Comparison of ENCODE assay signal across 28 mouse cellular contexts in genomic region chr2:25600037-25600436, GRCm38 (mm10). TPM values are rescaled to one million over a fixed set of nuclear protein-coding genes. Genes with fewer than 3 reads are reported as not detected.
"Had no signal": no experiment of that assay in that cellular context is flagged by ENCODE, and none has a peak within 500 bp of the region (broad histone marks: within the 10 kb centered on the region; RNA-seq: fewer than 3 reads in every experiment).

No protein-coding gene starts in this region.

- H3K9ac ChIP-seq: kidney, embryonic 15.5 days; limb, embryonic 12.5 days; limb, embryonic 15.5 days; lung, embryonic 15.5 days; neural tube, embryonic 12.5 days; neural tube, embryonic 15.5 days; stomach, embryonic 15.5 days had no signal

- ATAC-seq: hindbrain, embryonic 16.5 days; intestine, embryonic 16.5 days had no signal

- DNase-seq: kidney, adult 8-10 months; kidney, postnatal 14 days; kidney, postnatal 4 days; left cerebral cortex, postnatal 4 days; lung, postnatal 10 days; lung, postnatal 36 days; midbrain, embryonic 14.5 days; right cerebral cortex, adult 18-20 months; right cerebral cortex, postnatal 14 days; right cerebral cortex, postnatal 4 days; spleen, adult 18-20 months; thymus, postnatal 25 days had no signal

- H3K27ac ChIP-seq: kidney, embryonic 15.5 days; limb, embryonic 12.5 days; limb, embryonic 15.5 days; lung, embryonic 15.5 days; neural tube, embryonic 12.5 days; neural tube, embryonic 15.5 days; stomach, embryonic 15.5 days had no signal

- H3K9me3 ChIP-seq: kidney, embryonic 15.5 days; limb, embryonic 12.5 days; limb, embryonic 15.5 days; lung, embryonic 15.5 days; neural tube, embryonic 12.5 days; neural tube, embryonic 15.5 days; stomach, embryonic 15.5 days had no signal

- H3K4me1 ChIP-seq: kidney, embryonic 15.5 days; limb, embryonic 12.5 days; limb, embryonic 15.5 days; lung, embryonic 15.5 days; neural tube, embryonic 12.5 days; neural tube, embryonic 15.5 days; stomach, embryonic 15.5 days had no signal

- H3K4me3 ChIP-seq: kidney, embryonic 15.5 days; limb, embryonic 12.5 days; limb, embryonic 15.5 days; lung, embryonic 15.5 days; neural tube, embryonic 12.5 days; neural tube, embryonic 15.5 days; stomach, embryonic 15.5 days had no signal

- H3K4me2 ChIP-seq: kidney, embryonic 15.5 days; limb, embryonic 12.5 days; limb, embryonic 15.5 days; lung, embryonic 15.5 days; midbrain, embryonic 11.5 days; neural tube, embryonic 12.5 days; neural tube, embryonic 15.5 days; stomach, embryonic 15.5 days had no signal

- H3K27me3 ChIP-seq: kidney, embryonic 15.5 days; limb, embryonic 12.5 days; limb, embryonic 15.5 days; lung, embryonic 15.5 days; neural tube, embryonic 12.5 days; neural tube, embryonic 15.5 days; stomach, embryonic 15.5 days had no signal

RNA-seq across cellular contexts. Expression of gene Ccdc183, which starts 17.4 kb away (rescaled TPM):
- total RNA-seq: layer of hippocampus, adult 18-20 months; layer of hippocampus, postnatal 14 days; left cerebral cortex, adult 8-10 months; left cerebral cortex, postnatal 14 days; left cerebral cortex, postnatal 4 days; megakaryocyte-erythroid progenitor cell, adult 5-6 weeks; midbrain, postnatal 0 days had no signal
